Mouse (Mus musculus) ES-E14 (cell line): ENCODE results near the gene Map4k4.

Experiments
- CHD2 ChIP-seq: IDR thresholded peaks from 2 replicates; pipeline ENCODE4 v1.6.1; 2014; ENCODE audit warnings: mild to moderate bottlenecking, low read depth, low read length, inconsistent platforms
- HCFC1 ChIP-seq: IDR thresholded peaks from 2 replicates; pipeline ENCODE4 v1.6.1; 2012; ENCODE audit warnings: low read length, inconsistent platforms, borderline replicate concordance; ENCODE audit not compliant: insufficient read depth
- ZNF384 ChIP-seq: IDR thresholded peaks from 2 replicates; pipeline ENCODE4 v1.6.1; 2012; ENCODE audit warnings: low read depth, low read length, inconsistent platforms

- TF ChIP-seq ZNF384 (no peak), CHD2 (no peak), HCFC1 (no peak)
Observed at GRCm38 (mm10) chr1:39895506-39895905, 5.2 kb upstream of the Map4k4 start.
